Mouse (Mus musculus): Measurements from ENCODE around the gene Pik3r2.

GRCm38 (mm10) chr8:70718297-70718696 lies 58.2 kb downstream of the Pik3r2 start, which contains the start of gene Gm3336:
- TF ChIP-seq GATA1 (IDR thresholded peaks at IDR 0.05; ENCODE audit: borderline replicate concordance, low read length) (no peak), FLI1 (IDR thresholded peaks at IDR 0.05; ENCODE audit: low read length) (no peak)
